Mouse (Mus musculus) E14TG2a.4 (cell line): ENCODE results near the gene Lrtm2.

ENCODE experiments used
- H3K27me3 ChIP-seq: 2 replicates; pipeline ENCODE4 v1.6.1; 2014; ENCODE audit warnings: low read length, control low read depth; ENCODE audit not compliant: insufficient read depth
- H3K36me3 ChIP-seq: 2 replicates; pipeline ENCODE4 v1.6.1; 2014; ENCODE audit warnings: low read length, control low read depth; ENCODE audit not compliant: insufficient read depth
- H3K4me1 ChIP-seq: replicated peaks from 2 replicates; pipeline ENCODE4 v1.6.1; 2014; ENCODE audit warnings: low read depth, low read length, control low read depth
- H3K4me3 ChIP-seq: replicated peaks from 2 replicates; pipeline ENCODE4 v1.5.1; 2014; ENCODE audit warnings: mild to moderate bottlenecking, low read length
- H3K9me3 ChIP-seq: 2 replicates; pipeline ENCODE4 v1.6.1; 2014; ENCODE audit warnings: low read length, control low read depth
- CTCF ChIP-seq: conservative IDR thresholded peaks from 2 replicates; pipeline ENCODE4 v1.5.1; 2014; ENCODE audit warnings: low read length
- NANOG ChIP-seq: IDR thresholded peaks from 2 replicates; pipeline ENCODE4 v1.6.1; 2014; ENCODE audit warnings: borderline replicate concordance, low read length, mixed read lengths
- POU5F1 ChIP-seq: IDR thresholded peaks from 2 replicates; pipeline ENCODE4 v1.6.1; 2014; ENCODE audit warnings: low read length, borderline replicate concordance

Lrtm2 gene

DNA sequence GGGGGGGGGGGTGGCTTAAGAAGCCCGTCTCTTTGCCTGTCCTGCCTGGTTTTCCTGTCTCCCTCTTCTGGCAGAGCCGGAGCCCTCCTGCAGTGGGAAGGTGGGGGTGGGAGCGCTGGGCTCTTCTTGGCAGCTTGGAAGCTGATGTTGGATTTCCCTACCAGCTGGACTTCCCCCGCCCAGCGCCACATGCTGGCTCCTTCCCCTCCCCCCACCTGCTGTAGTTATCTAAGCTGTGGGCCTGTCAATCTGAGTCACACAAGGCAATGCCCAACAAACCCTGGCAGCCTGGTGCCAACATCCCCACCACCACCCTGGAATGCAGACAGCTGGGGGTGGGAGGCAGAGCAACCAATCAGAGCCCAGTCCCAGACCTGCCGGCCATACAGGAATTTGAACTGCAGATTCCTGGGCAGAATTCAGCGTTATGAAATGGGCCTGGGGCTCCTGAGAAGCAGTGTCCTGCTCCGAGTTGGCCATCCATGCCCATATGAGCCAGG lies 1.3 kb downstream of the Lrtm2 start:
- TF ChIP-seq CTCF (no peak), POU5F1 (no peak), NANOG (no peak)
- H3K27me3 ChIP-seq, result peaks cover 73% of the 10 kb centered on the region
- H3K4me1 ChIP-seq, result peaks cover 87% of the 10 kb centered on the region
- no peaks in the 10 kb centered on the region for H3K9me3 ChIP-seq
- peak overlapping the region; percentile 79 for H3K4me3 ChIP-seq
- H3K36me3 ChIP-seq, result no peaks in the 10 kb centered on the region

DNA sequence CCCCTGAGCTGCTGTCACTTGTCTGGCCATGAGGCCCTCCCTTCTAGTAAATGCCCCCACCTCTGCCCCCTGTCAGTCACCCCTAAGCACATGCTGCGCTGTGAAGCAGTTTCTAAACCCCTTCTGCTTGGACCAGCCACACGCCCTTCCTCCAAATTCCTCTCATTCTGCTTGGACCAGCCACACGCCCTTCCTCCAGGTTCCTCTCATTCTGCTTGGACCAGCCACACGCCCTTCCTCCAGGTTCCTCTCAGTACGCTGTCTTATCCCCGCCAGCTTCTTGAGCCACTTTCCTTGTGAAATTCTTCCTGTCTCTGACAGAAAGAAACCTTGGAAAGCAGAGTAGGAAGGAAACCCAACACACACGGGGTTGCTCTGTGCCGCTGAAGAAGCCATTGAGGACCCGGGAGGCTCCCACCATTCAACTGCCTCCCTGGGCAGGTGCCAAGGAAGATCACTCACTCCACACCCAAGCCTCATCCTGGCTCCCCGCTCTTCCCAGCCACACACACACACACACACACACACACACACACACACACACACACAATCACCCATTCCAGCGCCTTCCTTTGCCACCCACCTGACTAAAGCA lies 1.9 kb downstream of the Lrtm2 start:
- TF ChIP-seq POU5F1, result no peak
- TF ChIP-seq CTCF, result no peak
- no peak for TF ChIP-seq NANOG
- H3K36me3 ChIP-seq, result no peaks in the 10 kb centered on the region
- H3K27me3 ChIP-seq, result peaks cover 75% of the 10 kb centered on the region
- H3K4me1 ChIP-seq, result peaks cover 93% of the 10 kb centered on the region
- no peaks in the 10 kb centered on the region for H3K9me3 ChIP-seq
- H3K4me3 ChIP-seq, result peak overlapping the region; percentile 26

DNA sequence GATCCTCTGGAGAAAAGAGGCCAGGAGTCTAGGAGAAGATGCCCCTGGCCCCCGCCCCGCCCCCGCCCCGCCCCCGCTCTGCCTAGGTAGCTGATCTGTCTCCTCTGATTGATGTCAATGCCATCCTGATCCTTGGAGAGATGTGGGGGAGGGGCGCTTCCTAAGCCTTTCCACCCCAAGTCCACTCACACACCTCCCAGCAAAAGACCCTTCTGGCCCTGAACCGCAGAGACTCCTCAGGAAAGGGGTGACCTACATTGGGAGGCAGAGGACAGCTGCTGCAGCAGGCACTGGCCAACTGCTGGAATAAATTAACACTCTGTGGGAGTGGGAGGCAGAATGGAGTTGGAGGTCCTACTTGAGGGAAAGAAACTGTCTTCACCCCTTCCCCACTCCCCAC lies 4.0 kb downstream of the Lrtm2 start:
- no peak for TF ChIP-seq POU5F1
- TF ChIP-seq NANOG, result no peak
- peaks cover 87% of the 10 kb centered on the region for H3K4me1 ChIP-seq
- no peaks in the 10 kb centered on the region for H3K9me3 ChIP-seq
- no peaks in the 10 kb centered on the region for H3K36me3 ChIP-seq
- H3K4me3 ChIP-seq, result no peak overlapping the region
- peaks cover 85% of the 10 kb centered on the region for H3K27me3 ChIP-seq

DNA sequence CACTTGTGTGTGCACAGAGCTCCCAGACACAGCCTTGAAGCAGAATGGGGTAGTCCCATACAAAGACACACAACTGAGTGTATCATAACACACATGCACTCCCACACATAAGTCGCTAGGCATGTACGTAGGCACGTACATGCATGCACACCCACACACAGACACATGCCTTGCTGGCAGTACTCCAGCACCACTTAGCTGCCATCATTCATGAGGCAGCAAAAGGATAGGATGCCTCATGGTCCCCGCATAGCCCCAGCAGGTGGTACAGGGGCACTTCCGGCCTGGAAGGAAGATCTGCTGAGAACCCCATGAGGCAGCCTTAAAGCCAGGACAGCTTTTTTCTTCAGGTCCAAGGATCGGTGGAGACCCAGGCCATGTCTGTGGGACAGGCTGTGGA lies 4.6 kb downstream of the Lrtm2 start:
- Histone ChIP-seq H3K9me3 (no peaks in the 10 kb centered on the region), H3K27me3 (peaks cover 85% of the 10 kb centered on the region), H3K4me3 (0 out of 2 replicates have a peak overlapping the region, but pooled peaks have one; percentile 20), H3K4me1 (peaks cover 81% of the 10 kb centered on the region), H3K36me3 (no peaks in the 10 kb centered on the region)
- TF ChIP-seq CTCF (no peak), NANOG (no peak), POU5F1 (no peak)

DNA sequence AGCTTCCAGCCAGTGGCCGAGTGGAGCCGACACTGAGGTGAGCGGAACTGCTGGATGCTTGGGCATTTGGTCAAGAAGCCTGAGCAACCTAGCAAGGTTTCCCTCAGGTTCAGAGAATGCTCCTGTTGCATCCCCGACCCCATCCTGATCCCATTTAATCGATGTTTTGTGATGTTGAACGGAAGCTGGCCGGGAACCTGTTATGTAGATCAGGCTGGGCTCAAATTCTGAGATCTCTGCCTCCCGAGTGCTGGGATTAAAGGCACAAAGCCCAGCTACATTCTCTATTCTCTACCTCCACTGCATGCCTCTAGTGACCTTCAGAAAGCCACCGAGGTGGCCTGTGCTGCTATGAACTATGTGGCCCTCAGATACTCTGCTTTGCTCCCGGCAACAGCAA lies 5.8 kb downstream of the Lrtm2 start:
- TF ChIP-seq CTCF, result no peak
- TF ChIP-seq NANOG, result peak; percentile 94
- peak; percentile 91 for TF ChIP-seq POU5F1
- Histone ChIP-seq H3K36me3 (no peaks in the 10 kb centered on the region), H3K9me3 (no peaks in the 10 kb centered on the region), H3K4me1 (peaks cover 78% of the 10 kb centered on the region), H3K4me3 (peak overlapping the region; percentile 50), H3K27me3 (peaks cover 80% of the 10 kb centered on the region)

DNA sequence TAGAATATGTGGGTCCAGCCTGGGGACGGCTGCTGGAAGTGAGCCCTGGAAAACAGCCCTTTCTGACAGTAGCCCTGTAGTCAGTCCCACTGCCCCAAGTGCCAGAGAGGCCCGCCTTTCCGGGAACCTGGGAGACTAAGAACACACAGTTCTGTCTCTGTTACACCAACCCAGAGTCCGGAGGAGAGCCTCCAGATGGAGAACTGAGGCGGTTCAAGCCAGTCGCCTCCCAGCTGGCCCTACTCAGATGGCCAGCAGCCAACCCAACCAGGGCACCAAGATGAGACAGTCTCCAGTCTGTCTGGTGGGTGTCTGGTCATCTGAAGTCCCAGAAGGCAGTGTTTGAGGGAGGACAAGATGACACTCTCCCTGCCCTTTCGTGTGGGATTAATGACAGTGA lies 8.8 kb downstream of the Lrtm2 start:
- H3K4me3 ChIP-seq, result no peak overlapping the region

DNA sequence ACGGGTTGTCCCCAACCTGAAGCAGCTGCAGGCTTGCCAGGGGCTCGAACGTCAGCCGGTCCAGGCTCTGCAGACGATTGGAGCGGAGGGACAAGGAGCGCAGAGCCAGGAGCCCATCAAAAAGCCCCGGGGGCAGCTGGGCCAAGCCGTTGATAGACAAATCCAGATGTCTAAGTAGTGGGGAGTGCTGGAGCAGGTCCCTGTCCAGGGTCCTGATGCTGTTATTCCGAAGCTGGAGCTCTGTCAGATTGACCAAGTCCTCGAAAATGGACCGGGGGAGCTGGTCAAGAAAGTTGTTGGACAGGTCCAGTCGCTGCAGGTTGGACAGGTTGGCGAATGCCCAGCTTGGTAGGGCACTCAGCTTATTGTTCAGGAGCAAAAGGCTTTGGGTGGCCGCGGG lies 10.1 kb downstream of the Lrtm2 start:
- Histone ChIP-seq H3K4me1 (peaks cover 42% of the 10 kb centered on the region), H3K36me3 (no peaks in the 10 kb centered on the region), H3K9me3 (no peaks in the 10 kb centered on the region), H3K27me3 (peaks cover 51% of the 10 kb centered on the region), H3K4me3 (0 out of 2 replicates have a peak overlapping the region, but pooled peaks have one; percentile 18)
- TF ChIP-seq CTCF (no peak), NANOG (no peak), POU5F1 (no peak)

More for the DNA sequence above, 8.8 kb downstream of the Lrtm2 start:
- TF ChIP-seq NANOG, result no peak
- TF ChIP-seq POU5F1, result no peak
- TF ChIP-seq CTCF, result no peak
- Histone ChIP-seq H3K4me1 (peaks cover 54% of the 10 kb centered on the region), H3K36me3 (no peaks in the 10 kb centered on the region), H3K9me3 (no peaks in the 10 kb centered on the region), H3K27me3 (peaks cover 54% of the 10 kb centered on the region)

DNA sequence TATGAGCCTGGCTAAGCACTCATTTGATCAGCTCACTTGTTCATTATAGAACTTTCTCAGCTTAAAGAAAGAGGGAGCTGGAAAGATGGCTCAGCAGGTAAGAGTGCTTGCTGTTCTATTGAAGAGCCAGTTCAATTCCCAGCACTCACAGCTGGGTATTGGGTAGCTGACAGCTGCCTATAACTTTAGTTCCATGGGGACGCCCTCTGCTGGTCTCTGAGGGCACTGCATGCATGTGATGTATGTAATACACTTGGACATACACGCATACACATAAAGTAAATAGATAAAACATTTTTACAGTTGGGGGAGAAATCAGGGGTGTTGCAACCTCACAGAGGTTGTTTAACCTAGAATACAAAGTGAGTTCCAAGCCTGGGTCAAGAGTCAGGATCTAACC lies 11.2 kb downstream of the Lrtm2 start:
- H3K4me3 ChIP-seq, result no peak overlapping the region
- TF ChIP-seq NANOG (no peak), CTCF (peak; percentile 94)
- no peaks in the 10 kb centered on the region for H3K9me3 ChIP-seq
- H3K4me1 ChIP-seq, result peaks cover 42% of the 10 kb centered on the region
- H3K36me3 ChIP-seq, result no peaks in the 10 kb centered on the region
- H3K27me3 ChIP-seq, result peaks cover 54% of the 10 kb centered on the region

DNA sequence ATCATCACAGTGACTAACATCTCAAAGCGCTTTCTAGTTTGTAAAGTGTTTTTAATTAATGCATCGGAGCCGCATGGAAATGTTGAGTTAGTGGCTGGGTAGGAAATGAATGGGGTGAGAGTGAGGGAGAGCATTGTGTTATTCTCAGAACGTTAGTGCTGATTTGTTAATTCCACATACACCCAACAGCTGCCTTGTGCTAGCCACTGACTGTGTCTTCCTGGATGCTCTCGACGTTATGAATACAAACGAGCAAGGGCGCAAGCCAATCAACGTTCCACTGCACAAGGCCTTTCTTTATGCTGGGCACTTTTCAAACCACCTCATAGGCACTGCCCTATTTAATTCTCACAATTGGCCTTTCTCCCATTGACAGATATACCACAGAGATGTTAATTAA lies 11.8 kb downstream of the Lrtm2 start:
- Histone ChIP-seq H3K36me3 (no peaks in the 10 kb centered on the region), H3K27me3 (peaks cover 48% of the 10 kb centered on the region), H3K4me1 (peaks cover 41% of the 10 kb centered on the region), H3K4me3 (no peak overlapping the region), H3K9me3 (no peaks in the 10 kb centered on the region)
- TF ChIP-seq NANOG (no peak), CTCF (no peak), POU5F1 (no peak)

DNA sequence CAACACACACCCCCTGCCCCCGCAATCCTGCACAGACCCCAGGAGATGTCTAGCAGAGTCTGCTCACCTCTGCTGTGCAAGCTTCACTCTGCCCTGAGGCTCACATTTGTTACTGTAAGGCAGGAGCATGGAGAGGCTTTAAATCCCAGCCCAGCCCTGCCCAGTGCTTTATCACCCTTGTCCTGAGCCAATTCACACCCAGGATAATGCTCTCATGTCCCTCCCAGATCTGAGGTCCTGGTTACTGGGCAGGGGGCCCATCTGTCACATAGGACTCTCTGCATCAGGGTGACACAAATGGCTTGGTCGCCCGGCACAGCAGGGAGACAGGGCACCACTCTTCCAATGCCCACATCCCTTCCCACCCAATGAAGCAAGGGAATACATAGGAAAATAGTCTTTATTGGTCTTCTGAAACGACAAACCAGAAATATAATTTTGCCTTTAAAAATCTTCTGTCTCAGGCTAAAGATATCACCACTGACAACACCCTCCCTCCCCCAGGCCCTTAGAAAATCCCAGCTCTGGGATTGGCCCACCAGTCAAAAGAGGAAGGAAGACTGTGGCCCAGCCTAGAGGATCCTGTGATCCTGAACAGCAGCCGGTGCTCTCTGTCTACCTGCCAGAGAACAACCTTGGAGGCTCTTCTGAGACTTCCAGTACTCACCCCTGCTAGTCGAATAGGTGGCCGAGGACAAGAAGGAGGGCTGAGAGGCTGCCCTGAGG lies 15.7 kb downstream of the Lrtm2 start:
- H3K36me3 ChIP-seq, result no peaks in the 10 kb centered on the region
- no peak overlapping the region for H3K4me3 ChIP-seq
- no peaks in the 10 kb centered on the region for H3K9me3 ChIP-seq
- H3K27me3 ChIP-seq, result peaks cover 39% of the 10 kb centered on the region
- peaks cover 38% of the 10 kb centered on the region for H3K4me1 ChIP-seq
- TF ChIP-seq CTCF (no peak), POU5F1 (no peak), NANOG (no peak)
